ENCODE assay signal across 27 mouse cellular contexts in genomic region chr9:22937686-22938391, GRCm38 (mm10).
A peak's percentile ranks its signal among the peaks of the same experiment; 100 is the strongest.
DNase-seq lines count a peak whose midpoint lies in the region; ATAC-seq and TF ChIP-seq lines count a peak whose summit lies in the region.
"Had no signal": no experiment of that assay in that cellular context is flagged by ENCODE, and none has a peak within 500 bp of the region (broad histone marks: within the 10 kb centered on the region; RNA-seq: fewer than 3 reads in every experiment).

No protein-coding gene starts in this region.

- H3K4me2 ChIP-seq in forebrain, embryonic 16.5 days (ENCODE audit: low read length) = no peak overlapping the region
- H3K4me2 ChIP-seq in forebrain, embryonic 12.5 days = no peak overlapping the region
- H3K4me2 ChIP-seq in kidney, embryonic 16.5 days (replicated peaks; ENCODE audit: low read depth, low read length) = no peak overlapping the region
- no peak overlapping the region for H3K4me2 ChIP-seq in embryonic facial prominence, embryonic 15.5 days (replicated peaks)
- no peak overlapping the region for H3K4me2 ChIP-seq in liver, postnatal 0 days (ENCODE audit: low read depth, low read length)
- H3K4me2 ChIP-seq: heart, embryonic 13.5 days; limb, embryonic 15.5 days; midbrain, embryonic 15.5 days; neural tube, embryonic 12.5 days had no signal

- H3K9me3 ChIP-seq in forebrain, embryonic 16.5 days (ENCODE audit: control insufficient read depth, low read length) = no peaks in the 10 kb centered on the region
- H3K9me3 ChIP-seq in forebrain, embryonic 12.5 days = no peaks in the 10 kb centered on the region
- no peaks in the 10 kb centered on the region for H3K9me3 ChIP-seq in kidney, embryonic 16.5 days (ENCODE audit: low read length)
- no peaks in the 10 kb centered on the region for H3K9me3 ChIP-seq in embryonic facial prominence, embryonic 15.5 days (replicated peaks)
- no peaks in the 10 kb centered on the region for H3K9me3 ChIP-seq in liver, postnatal 0 days (ENCODE audit: low read length)
- H3K9me3 ChIP-seq: heart, embryonic 13.5 days; limb, embryonic 15.5 days; midbrain, embryonic 15.5 days; neural tube, embryonic 12.5 days had no signal

- ATAC-seq in forebrain, embryonic 16.5 days = peak; percentile 84
- ATAC-seq in forebrain, embryonic 12.5 days (ENCODE audit: low FRiP score) = no peak
- peak; percentile 81 for ATAC-seq in kidney, embryonic 16.5 days (ENCODE audit: low FRiP score, low TSS enrichment)
- peak; percentile 76 for ATAC-seq in embryonic facial prominence, embryonic 15.5 days (ENCODE audit: insufficient number of reproducible peaks, low FRiP score, low TSS enrichment, low read depth)
- no peak for ATAC-seq in liver, postnatal 0 days
- ATAC-seq: midbrain, embryonic 15.5 days; Patski had no signal

- H3K9ac ChIP-seq in forebrain, embryonic 16.5 days (replicated peaks; ENCODE audit: low read depth, low read length) = no peak overlapping the region
- H3K9ac ChIP-seq in forebrain, embryonic 12.5 days = no peak overlapping the region
- no peak overlapping the region for H3K9ac ChIP-seq in kidney, embryonic 16.5 days (replicated peaks; ENCODE audit: low read length)
- no peak overlapping the region for H3K9ac ChIP-seq in embryonic facial prominence, embryonic 15.5 days
- no peak overlapping the region for H3K9ac ChIP-seq in liver, postnatal 0 days (replicated peaks)
- H3K9ac ChIP-seq: heart, embryonic 13.5 days; limb, embryonic 15.5 days; liver, embryonic 14.5 days; midbrain, embryonic 15.5 days; neural tube, embryonic 12.5 days had no signal

- H3K4me3 ChIP-seq in forebrain, embryonic 16.5 days (replicated peaks; ENCODE audit: low read length) = no peak overlapping the region
- H3K4me3 ChIP-seq in forebrain, embryonic 12.5 days (replicated peaks) = no peak overlapping the region
- H3K4me3 ChIP-seq in kidney, embryonic 16.5 days (ENCODE audit: low read length) = no peak overlapping the region
- no peak overlapping the region for H3K4me3 ChIP-seq in embryonic facial prominence, embryonic 15.5 days (replicated peaks)
- no peak overlapping the region for H3K4me3 ChIP-seq in liver, postnatal 0 days (ENCODE audit: low read depth, low read length)
- H3K4me3 ChIP-seq: erythroblast, embryonic 14.5 days; heart, adult 2 months; heart, embryonic 13.5 days; limb, embryonic 15.5 days; midbrain, embryonic 15.5 days; neural tube, embryonic 12.5 days had no signal

- 0 out of 2 replicates have a peak, but pooled peaks cover 2% of the 10 kb centered on the region for H3K4me1 ChIP-seq in forebrain, embryonic 16.5 days (replicated peaks; ENCODE audit: control insufficient read depth, insufficient read depth, low read length)
- no peaks in the 10 kb centered on the region for H3K4me1 ChIP-seq in forebrain, embryonic 12.5 days
- no peaks in the 10 kb centered on the region; the same call in 1 of the 2 replicates for H3K4me1 ChIP-seq in kidney, embryonic 16.5 days (ENCODE audit: insufficient read depth, low read length)
- no peaks in the 10 kb centered on the region; the same call in 1 of the 2 replicates for H3K4me1 ChIP-seq in embryonic facial prominence, embryonic 15.5 days
- H3K4me1 ChIP-seq in liver, postnatal 0 days (ENCODE audit: insufficient read depth) = no peaks in the 10 kb centered on the region
- H3K4me1 ChIP-seq: heart, embryonic 13.5 days; limb, embryonic 15.5 days; midbrain, embryonic 15.5 days; neural tube, embryonic 12.5 days had no signal

- no peaks in the 10 kb centered on the region for H3K27me3 ChIP-seq in forebrain, embryonic 16.5 days (replicated peaks; ENCODE audit: control insufficient read depth, insufficient read depth, low read length)
- H3K27me3 ChIP-seq in forebrain, embryonic 12.5 days = no peaks in the 10 kb centered on the region
- no peaks in the 10 kb centered on the region for H3K27me3 ChIP-seq in kidney, embryonic 16.5 days (ENCODE audit: insufficient read depth, low read length)
- H3K27me3 ChIP-seq in embryonic facial prominence, embryonic 15.5 days = no peaks in the 10 kb centered on the region
- no peaks in the 10 kb centered on the region for H3K27me3 ChIP-seq in liver, postnatal 0 days (ENCODE audit: insufficient read depth, low read length)
- H3K27me3 ChIP-seq: heart, embryonic 13.5 days; limb, embryonic 15.5 days; midbrain, embryonic 15.5 days; neural tube, embryonic 12.5 days; Patski had no signal

- H3K27ac ChIP-seq in forebrain, embryonic 16.5 days (ENCODE audit: low read length) = no peak overlapping the region
- no peak overlapping the region for H3K27ac ChIP-seq in forebrain, embryonic 12.5 days
- no peak overlapping the region for H3K27ac ChIP-seq in kidney, embryonic 16.5 days (ENCODE audit: low read length)
- H3K27ac ChIP-seq in embryonic facial prominence, embryonic 15.5 days (replicated peaks) = no peak overlapping the region
- no peak overlapping the region for H3K27ac ChIP-seq in liver, postnatal 0 days (ENCODE audit: low read depth)
- H3K27ac ChIP-seq: heart, adult 2 months; heart, embryonic 13.5 days; limb, embryonic 15.5 days; liver, embryonic 14.5 days; macrophage; midbrain, embryonic 15.5 days; neural tube, embryonic 12.5 days had no signal

- DNase-seq in kidney, adult 8-10 months = no peak
- DNase-seq in Muller cell, postnatal 12 days (ENCODE audit: inconsistent ontology term) = peak; percentile 87
- no peak for DNase-seq in liver, postnatal 0 days
- no peak for DNase-seq in lung, postnatal 4 days
- DNase-seq: adrenal gland, postnatal 36 days; cerebellum, adult 11 months; cerebellum, adult 9-11 months; gastrocnemius, postnatal 10 days; heart, adult 2 months; heart, postnatal 14 days; kidney, adult 11 months; left cerebral cortex, postnatal 4 days; retina, postnatal 1 day; thymus, adult 18-20 months; thymus, postnatal 36 days had no signal

- TF ChIP-seq EP300 in liver, postnatal 0 days (IDR thresholded peaks at IDR 0.05; ENCODE audit: low read depth) = no peak

- WGBS in forebrain, embryonic 16.5 days = 73% methylated on average over 7 of the region's 7 CpGs
- 83% methylated on average over 7 of the region's 7 CpGs for WGBS in forebrain, embryonic 12.5 days
- WGBS in kidney, embryonic 16.5 days = 47% methylated on average over 7 of the region's 7 CpGs
- WGBS in embryonic facial prominence, embryonic 15.5 days = 41% methylated on average over 7 of the region's 7 CpGs
- 82% methylated on average over 7 of the region's 7 CpGs for WGBS in liver, postnatal 0 days (ENCODE audit: insufficient replicate concordance)

- TF ChIP-seq CTCF in liver, postnatal 0 days (IDR thresholded peaks at IDR 0.05; ENCODE audit: low read depth) = no peak

- no peaks in the 10 kb centered on the region for H3K36me3 ChIP-seq in forebrain, embryonic 16.5 days (ENCODE audit: control insufficient read depth, insufficient read depth)
- H3K36me3 ChIP-seq in forebrain, embryonic 12.5 days (replicated peaks) = no peaks in the 10 kb centered on the region
- no peaks in the 10 kb centered on the region for H3K36me3 ChIP-seq in kidney, embryonic 16.5 days (ENCODE audit: insufficient read depth, low read length)
- no peaks in the 10 kb centered on the region for H3K36me3 ChIP-seq in embryonic facial prominence, embryonic 15.5 days
- H3K36me3 ChIP-seq in liver, postnatal 0 days (replicated peaks; ENCODE audit: insufficient read depth, low read length) = no peaks in the 10 kb centered on the region
- H3K36me3 ChIP-seq: heart, embryonic 13.5 days; limb, embryonic 15.5 days; midbrain, embryonic 15.5 days; neural tube, embryonic 12.5 days had no signal

Comparison
In these comparisons a context has a peak if more than half of its experiments do, and no peak if none do; other contexts are left out.
1. ATAC-seq: peak in forebrain, embryonic 16.5 days (single experiment), kidney, embryonic 16.5 days (single experiment) and embryonic facial prominence, embryonic 15.5 days (single experiment); none in forebrain, embryonic 12.5 days (single experiment) and liver, postnatal 0 days (single experiment).